Mouse (Mus musculus) C2C12 (cell line): ENCODE measurements around the gene Mob2.

Experiments
- CEBPB ChIP-seq: IDR thresholded peaks from one replicate; pipeline ENCODE4 v1.6.1; 2011; ENCODE audit warnings: low read depth, mild to moderate bottlenecking, control low read depth, moderate library complexity
- CTCF ChIP-seq: IDR thresholded peaks from one replicate; pipeline ENCODE4 v1.5.1; 2011; ENCODE audit not compliant: control insufficient read depth, insufficient read depth, insufficient read length
- FOSL1 ChIP-seq: IDR thresholded peaks from one replicate; pipeline ENCODE4 v1.8.0; 2011; ENCODE audit warnings: mild to moderate bottlenecking, low read length; ENCODE audit not compliant: poor library complexity, insufficient read depth, severe bottlenecking
- MAX ChIP-seq: IDR thresholded peaks from one replicate; pipeline ENCODE4 v1.6.1; 2011; ENCODE audit warnings: mild to moderate bottlenecking, control low read depth
- MYOD1 ChIP-seq: IDR thresholded peaks from one replicate; pipeline ENCODE4 v1.6.1; 2011; ENCODE audit warnings: low read depth; ENCODE audit not compliant: control insufficient read depth, insufficient read length
- MYOG ChIP-seq: IDR thresholded peaks from one replicate; pipeline ENCODE4 v1.6.1; 2011; ENCODE audit not compliant: control insufficient read depth, insufficient read length; ENCODE audit errors: extremely low read depth
- USF1 ChIP-seq: IDR thresholded peaks from one replicate; pipeline ENCODE4 v1.6.1; 2011; ENCODE audit warnings: low read depth, mild to moderate bottlenecking, control low read depth, moderate library complexity

- no peak for TF ChIP-seq MYOD1
- no peak for TF ChIP-seq CTCF
- TF ChIP-seq MAX: no peak
- TF ChIP-seq USF1: no peak
- no peak for TF ChIP-seq CEBPB
- TF ChIP-seq FOSL1: no peak
- TF ChIP-seq MYOG: no peak
Observed at GRCm38 (mm10) chr7:142001597-142002340, 59.1 kb downstream of the Mob2 start.
